Mouse (Mus musculus): ENCODE results near the gene Herc1.

DNA sequence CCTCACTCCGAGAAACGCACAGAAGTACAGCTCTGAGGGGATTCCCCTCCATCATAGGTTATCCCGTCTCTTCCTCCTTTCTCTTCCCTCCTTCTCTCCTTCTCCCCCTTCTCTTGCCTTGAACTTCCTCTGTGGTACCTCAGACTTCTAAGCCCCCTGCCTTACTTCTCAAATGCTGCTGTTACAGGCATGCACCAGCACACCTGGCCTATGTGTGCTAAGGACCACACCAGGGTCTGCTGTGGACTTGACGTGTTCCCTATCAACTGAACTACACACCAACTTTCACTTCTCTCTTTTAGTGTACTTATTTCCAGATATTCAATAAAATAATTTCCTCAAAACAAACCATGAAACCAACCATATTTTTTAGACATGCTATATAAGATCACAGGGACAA, 192.5 kb downstream of the Herc1 start:
- TF ChIP-seq CTCF (IDR thresholded peaks at IDR 0.05; ENCODE audit: low read depth) (no peak), EP300 (IDR thresholded peaks at IDR 0.05; ENCODE audit: low read depth) (no peak)

Measured in heart, postnatal 0 days (tissue).